Mouse (Mus musculus) thymus, adult 2 months (tissue): ENCODE results near the gene Mrpl4.

Experiments used
- CTCF ChIP-seq: fragments of 200-500 bp; IDR thresholded peaks from 2 replicates; pipeline ENCODE4 v1.5.1; 2012; ENCODE audit warnings: mild to moderate bottlenecking, control low read depth, low read length, moderate library complexity, borderline replicate concordance; ENCODE audit not compliant: control insufficient read depth, poor library complexity, insufficient read depth; ENCODE audit errors: extremely low read depth
- POLR2A ChIP-seq: fragments of 200-500 bp; IDR thresholded peaks from 2 replicates; pipeline ENCODE4 v1.6.1; 2012; ENCODE audit warnings: mild to moderate bottlenecking, low read length, control low read depth, moderate library complexity; ENCODE audit not compliant: control insufficient read depth, poor library complexity, insufficient read depth; ENCODE audit errors: extremely low read depth

DNA sequence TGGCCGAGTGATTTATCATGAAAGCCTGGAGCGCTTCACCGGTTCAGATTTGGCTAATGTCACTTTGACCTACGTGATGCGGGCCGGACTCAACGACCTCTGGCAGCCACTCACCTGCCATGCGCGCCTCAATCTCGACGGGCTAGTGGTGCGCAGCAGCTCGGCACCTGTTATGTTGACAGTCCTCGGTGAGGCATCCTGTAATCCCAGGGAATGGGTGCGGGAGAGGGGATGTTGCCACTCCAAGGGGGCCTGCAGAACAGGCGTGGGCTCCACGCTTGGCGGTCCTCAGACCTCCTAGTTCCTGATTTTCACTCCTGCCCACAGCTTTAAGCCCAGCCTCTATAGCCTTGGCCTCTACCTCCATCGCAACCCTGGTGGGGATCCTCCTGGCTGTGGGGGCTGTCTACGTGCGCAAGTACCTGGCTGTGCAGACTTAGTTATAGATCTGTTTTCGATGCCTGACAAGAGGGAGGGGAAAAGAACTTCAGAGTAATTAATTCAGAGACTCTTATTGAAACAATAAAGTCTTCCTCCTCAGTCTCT, 27.6 kb downstream of the Mrpl4 start:
- TF ChIP-seq POLR2A: no peak
- TF ChIP-seq CTCF: no peak
